Mouse (Mus musculus): Measurements from ENCODE around the gene Plk1.

Gene Plk1

GRCm38 (mm10) chr7:122158915-122159902 is at the start of gene Plk1:
Gene Plk1, plus strand, starts transcription at chr7:122159439.
- DNase-seq: peak; percentile 84 to 89

- no peak for DNase-seq
Observed at GRCm38 (mm10) chr7:122123518-122123917, 35.7 kb upstream of the Plk1 start.

- no peak for DNase-seq
Observed at GRCm38 (mm10) chr7:122125636-122126035, 33.6 kb upstream of the Plk1 start.

- DNase-seq: peak in 1 of 2 experiments; percentile 41
Observed at GRCm38 (mm10) chr7:122126946-122127345, 32.3 kb upstream of the Plk1 start.

- DNase-seq: no peak
Observed at GRCm38 (mm10) chr7:122131834-122132233, 27.4 kb upstream of the Plk1 start.

- peak; percentile 98 for DNase-seq
Observed at GRCm38 (mm10) chr7:122132497-122133337, 26.5 kb upstream of the Plk1 start, which contains the start of the genes Palb2 and Dctn5. Gene Palb2, minus strand, starts transcription at chr7:122132985. Gene Dctn5, plus strand, starts transcription at chr7:122133041.

- no peak for DNase-seq
Observed at GRCm38 (mm10) chr7:122133338-122133625, 26.0 kb upstream of the Plk1 start.

GRCm38 (mm10) chr7:122135070-122135469 is 24.2 kb upstream of the Plk1 start:
- DNase-seq: peak in 1 of 2 experiments; percentile 34

- no peak for DNase-seq
Observed at GRCm38 (mm10) chr7:122137071-122137470, 22.2 kb upstream of the Plk1 start.

- no peak for DNase-seq
Observed at GRCm38 (mm10) chr7:122138190-122138589, 21.0 kb upstream of the Plk1 start.

GRCm38 (mm10) chr7:122140991-122141390 is 18.2 kb upstream of the Plk1 start:
- DNase-seq: peak in 1 of 2 experiments; percentile 4

- peak in 1 of 2 experiments; percentile 16 for DNase-seq
Observed at GRCm38 (mm10) chr7:122152473-122152872, 6.8 kb upstream of the Plk1 start.

GRCm38 (mm10) chr7:122158488-122158887 is 751 bp upstream of the Plk1 start:
- DNase-seq: no peak

- DNase-seq: no peak
Observed at GRCm38 (mm10) chr7:122160037-122160436, 798 bp downstream of the Plk1 start.

GRCm38 (mm10) chr7:122163766-122164165 is 4.5 kb downstream of the Plk1 start:
- DNase-seq: no peak

- DNase-seq: no peak
Observed at GRCm38 (mm10) chr7:122167203-122167602, 8.0 kb downstream of the Plk1 start.

- DNase-seq: no peak
Observed at GRCm38 (mm10) chr7:122170705-122171104, 11.5 kb downstream of the Plk1 start.

GRCm38 (mm10) chr7:122171613-122172012 is 12.4 kb downstream of the Plk1 start:
- no peak for DNase-seq

- no peak for DNase-seq
Observed at GRCm38 (mm10) chr7:122180720-122181119, 21.5 kb downstream of the Plk1 start.

- no peak for DNase-seq
Observed at GRCm38 (mm10) chr7:122184569-122184968, 25.3 kb downstream of the Plk1 start.

GRCm38 (mm10) chr7:122186043-122186442 is 26.8 kb downstream of the Plk1 start, which contains the start of gene Ern2:
Gene Ern2, minus strand, starts transcription at chr7:122186207.
- DNase-seq: no peak

GRCm38 (mm10) chr7:122189484-122189883 is 30.2 kb downstream of the Plk1 start:
- DNase-seq: peak in 1 of 2 experiments; percentile 69

- no peak for DNase-seq
Observed at GRCm38 (mm10) chr7:122191097-122191496, 31.9 kb downstream of the Plk1 start.
